Mouse (Mus musculus): Measurements from ENCODE around the gene Pdik1l.

- TF ChIP-seq CTCF (IDR thresholded peaks at IDR 0.05; ENCODE audit: low read depth, low read length) (no peak), POLR2A (IDR thresholded peaks at IDR 0.05; ENCODE audit: borderline replicate concordance, low read depth, low read length) (no peak)
These were observed 6.0 kb upstream of the Pdik1l start for GRCm38 (mm10) chr4:134293692-134294163.

All from bone marrow macrophage, adult 2 months (primary cell).